Mouse (Mus musculus): ENCODE measurements around the gene 4930438A08Rik. TPM values are rescaled to one million over a fixed set of nuclear protein-coding genes. Genes with fewer than 3 reads are reported as not detected.
"Not testable (repeated sequence)": the region's sequence is repeated elsewhere in the genome, so short reads cannot be mapped to it uniquely, and the experiment has no call there.

The 4930438A08Rik gene
- polyA plus RNA-seq, 1 experiment from 2014 or later: 0.36 TPM

- Histone ChIP-seq H3K36me3 (no peaks in the 10 kb centered on the region), H3K27me3 (peaks cover 19% of the 10 kb centered on the region; the same call in 1 of the 2 replicates), H3K9ac (no peak overlapping the region), H3K4me2 (no peak overlapping the region), H3K4me3 (replicated peaks) (no peak overlapping the region), H3K4me1 (replicated peaks) (no peaks in the 10 kb centered on the region), H3K9me3 (replicated peaks) (no peaks in the 10 kb centered on the region), H3K27ac (no peak overlapping the region)
- 57% methylated on average over 5 of the region's 5 CpGs for WGBS (ENCODE audit: insufficient replicate concordance)
- ATAC-seq (ENCODE audit: low read depth) (no peak), DNase-seq (no peak)
These were observed 7.9 kb downstream of the 4930438A08Rik start for GRCm38 (mm10) chr11:58282518-58282917.

GRCm38 (mm10) chr11:58289992-58290682, 15.5 kb downstream of the 4930438A08Rik start:
- H3K9me3 ChIP-seq (replicated peaks): no peaks in the 10 kb centered on the region
- 32% methylated on average over 9 of the region's 9 CpGs for WGBS (ENCODE audit: insufficient replicate concordance)

GRCm38 (mm10) chr11:58290812-58291211, 16.2 kb downstream of the 4930438A08Rik start:
- no peak overlapping the region for H3K4me3 ChIP-seq (replicated peaks)

More at GRCm38 (mm10) chr11:58289992-58290682, 15.5 kb downstream of the 4930438A08Rik start:
- peaks cover 5% of the 10 kb centered on the region for H3K27me3 ChIP-seq
- H3K27ac ChIP-seq: no peak overlapping the region
- no peaks in the 10 kb centered on the region for H3K4me1 ChIP-seq (replicated peaks)
- H3K36me3 ChIP-seq: no peaks in the 10 kb centered on the region
- no peak overlapping the region for H3K9ac ChIP-seq
- DNase-seq (no peak), ATAC-seq (ENCODE audit: low read depth) (no peak)
- no peak overlapping the region for H3K4me3 ChIP-seq (replicated peaks)
- H3K4me2 ChIP-seq: no peak overlapping the region

DNA sequence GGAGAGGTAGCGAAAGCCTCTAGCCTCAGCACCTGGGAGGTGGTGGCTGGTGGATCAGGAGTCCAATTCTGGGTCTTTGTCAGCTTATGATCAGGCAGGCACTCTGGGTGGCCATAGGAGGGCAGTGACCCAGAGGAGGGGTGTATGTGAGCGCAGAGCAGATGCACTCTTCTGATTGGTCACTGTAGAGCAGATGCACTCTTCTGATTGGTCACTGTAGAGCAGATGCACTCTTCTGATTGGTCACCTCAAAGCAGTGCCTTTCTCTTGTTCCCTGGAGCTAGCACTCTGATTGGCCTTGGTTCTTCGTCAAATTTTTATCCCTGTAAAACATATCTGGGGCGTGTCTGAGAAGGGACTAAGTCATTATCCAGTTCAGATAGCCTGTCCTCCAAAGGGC, 18.2 kb downstream of the 4930438A08Rik start:
- 46% methylated on average over 4 of the region's 4 CpGs for WGBS (ENCODE audit: insufficient replicate concordance)
- Histone ChIP-seq H3K9me3 (replicated peaks) (no peaks in the 10 kb centered on the region), H3K4me2 (no peak overlapping the region), H3K36me3 (no peaks in the 10 kb centered on the region), H3K27ac (no peak overlapping the region), H3K27me3 (no peaks in the 10 kb centered on the region; the same call in 1 of the 2 replicates), H3K4me3 (replicated peaks) (no peak overlapping the region), H3K9ac (no peak overlapping the region), H3K4me1 (replicated peaks) (no peaks in the 10 kb centered on the region)
- DNase-seq: no peak
- peak; percentile 43; the same call in 1 of the 2 replicates for ATAC-seq (ENCODE audit: low read depth)

More at GRCm38 (mm10) chr11:58290812-58291211, 16.2 kb downstream of the 4930438A08Rik start:
- Histone ChIP-seq H3K4me2 (no peak overlapping the region), H3K4me1 (replicated peaks) (no peaks in the 10 kb centered on the region), H3K9ac (no peak overlapping the region), H3K27me3 (peaks cover 4% of the 10 kb centered on the region), H3K27ac (no peak overlapping the region), H3K9me3 (replicated peaks) (no peaks in the 10 kb centered on the region), H3K36me3 (no peaks in the 10 kb centered on the region)
- 60% methylated on average over 4 of the region's 4 CpGs for WGBS (ENCODE audit: insufficient replicate concordance)
- no peak for DNase-seq
- no peak for ATAC-seq (ENCODE audit: low read depth)

DNA sequence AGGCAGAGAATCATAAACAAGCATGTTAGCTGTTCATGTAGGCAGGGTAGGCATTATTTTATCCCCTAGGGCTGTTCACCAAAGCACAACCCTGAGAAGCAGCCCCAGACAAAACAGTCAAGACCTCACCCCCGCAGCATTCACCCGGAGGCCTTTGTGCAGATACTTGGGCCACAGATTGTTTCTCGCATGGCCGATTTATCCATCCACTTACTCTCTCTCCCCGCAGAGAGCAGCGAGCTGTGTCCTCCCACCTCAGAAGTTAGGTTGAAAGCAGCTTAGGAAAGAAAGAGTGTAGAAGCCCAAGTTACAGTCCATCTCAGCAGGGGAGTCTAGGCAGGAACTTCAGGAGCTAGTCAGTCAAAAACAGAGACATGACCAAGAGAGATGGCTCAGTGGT, 22.8 kb downstream of the 4930438A08Rik start:
- H3K9me3 ChIP-seq (replicated peaks): no peaks in the 10 kb centered on the region
- H3K4me3 ChIP-seq (replicated peaks): no peak overlapping the region
- no peak overlapping the region for H3K27ac ChIP-seq
- DNase-seq (no peak), ATAC-seq (ENCODE audit: low read depth) (no peak)
- no peaks in the 10 kb centered on the region for H3K36me3 ChIP-seq
- H3K4me2 ChIP-seq: no peak overlapping the region
- no peaks in the 10 kb centered on the region for H3K27me3 ChIP-seq
- WGBS (ENCODE audit: insufficient replicate concordance): 72% methylated on average over 6 of the region's 6 CpGs
- H3K9ac ChIP-seq: no peak overlapping the region
- peaks cover 13% of the 10 kb centered on the region for H3K4me1 ChIP-seq (replicated peaks)

GRCm38 (mm10) chr11:58301057-58301456, 26.5 kb downstream of the 4930438A08Rik start:
- peak overlapping the region; percentile 69 for H3K4me3 ChIP-seq (replicated peaks)
- no peak overlapping the region; the same call in 1 of the 2 replicates for H3K27ac ChIP-seq
- H3K36me3 ChIP-seq: no peaks in the 10 kb centered on the region
- peak overlapping the region; percentile 72 for H3K4me2 ChIP-seq
- WGBS (ENCODE audit: insufficient replicate concordance): 23% methylated on average over 13 of the region's 13 CpGs
- peak overlapping the region; percentile 78 for H3K9ac ChIP-seq
- DNase-seq (peak; percentile 64), ATAC-seq (ENCODE audit: low read depth) (no peak)
- H3K9me3 ChIP-seq (replicated peaks): no peaks in the 10 kb centered on the region
- H3K4me1 ChIP-seq (replicated peaks): peaks cover 23% of the 10 kb centered on the region
- no peaks in the 10 kb centered on the region for H3K27me3 ChIP-seq

GRCm38 (mm10) chr11:58301837-58302754, 27.5 kb downstream of the 4930438A08Rik start:
- ATAC-seq (ENCODE audit: low read depth) (peak; percentile 85), DNase-seq (peak; percentile 96)
- no peaks in the 10 kb centered on the region for H3K9me3 ChIP-seq (replicated peaks)
- H3K27ac ChIP-seq: peak overlapping the region; percentile 88
- under 1% methylated on average over 36 of the region's 36 CpGs for WGBS (ENCODE audit: insufficient replicate concordance)
- peak overlapping the region; percentile 78 for H3K9ac ChIP-seq
- no peaks in the 10 kb centered on the region for H3K27me3 ChIP-seq
- H3K4me3 ChIP-seq (replicated peaks): peak overlapping the region; percentile 69
- peak overlapping the region; percentile 72 for H3K4me2 ChIP-seq
- H3K36me3 ChIP-seq: no peaks in the 10 kb centered on the region
- peaks cover 31% of the 10 kb centered on the region for H3K4me1 ChIP-seq (replicated peaks)

GRCm38 (mm10) chr11:58302774-58303445, 28.3 kb downstream of the 4930438A08Rik start:
- Histone ChIP-seq H3K4me2 (peak overlapping the region; percentile 72), H3K27ac (peak overlapping the region; percentile 88), H3K27me3 (no peaks in the 10 kb centered on the region), H3K4me3 (replicated peaks) (peak overlapping the region; percentile 69), H3K9ac (peak overlapping the region; percentile 78), H3K9me3 (replicated peaks) (no peaks in the 10 kb centered on the region), H3K4me1 (replicated peaks) (peaks cover 39% of the 10 kb centered on the region), H3K36me3 (no peaks in the 10 kb centered on the region)
- peak; percentile 55; the same call in 1 of the 2 replicates for ATAC-seq (ENCODE audit: low read depth)
- DNase-seq: no peak
- 2% methylated on average over 26 of the region's 26 CpGs for WGBS (ENCODE audit: insufficient replicate concordance)

DNA sequence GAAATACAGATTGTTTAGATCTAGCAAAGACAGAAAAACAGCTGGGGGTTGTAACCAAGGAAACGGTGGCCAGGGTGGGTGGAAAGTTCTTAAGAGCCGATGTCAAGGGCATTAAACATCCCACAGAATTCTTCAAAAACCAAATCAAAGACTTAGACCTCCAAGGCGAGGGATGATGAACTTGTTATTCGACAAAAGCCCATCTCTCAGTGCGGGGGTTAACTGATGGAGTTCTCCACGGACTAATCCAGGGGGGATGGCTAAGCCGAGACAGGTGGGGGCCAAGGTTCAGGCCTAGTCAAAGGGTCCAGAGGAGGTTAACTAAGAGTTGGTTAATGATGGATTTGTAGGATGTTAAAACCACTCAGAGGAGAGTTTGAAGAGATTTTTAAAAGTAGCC, 29.0 kb downstream of the 4930438A08Rik start:
- Histone ChIP-seq H3K9me3 (replicated peaks) (no peaks in the 10 kb centered on the region), H3K9ac (peak overlapping the region; percentile 51), H3K27ac (peak overlapping the region; percentile 39; the same call in 1 of the 2 replicates), H3K4me2 (peak overlapping the region; percentile 67), H3K27me3 (no peaks in the 10 kb centered on the region), H3K4me3 (replicated peaks) (peak overlapping the region; percentile 39), H3K36me3 (0 out of 2 replicates have a peak, but pooled peaks cover under 1% of the 10 kb centered on the region), H3K4me1 (replicated peaks) (peaks cover 43% of the 10 kb centered on the region)
- ATAC-seq (ENCODE audit: low read depth) (no peak), DNase-seq (no peak)
- WGBS (ENCODE audit: insufficient replicate concordance): 50% methylated on average over 7 of the region's 7 CpGs

DNA sequence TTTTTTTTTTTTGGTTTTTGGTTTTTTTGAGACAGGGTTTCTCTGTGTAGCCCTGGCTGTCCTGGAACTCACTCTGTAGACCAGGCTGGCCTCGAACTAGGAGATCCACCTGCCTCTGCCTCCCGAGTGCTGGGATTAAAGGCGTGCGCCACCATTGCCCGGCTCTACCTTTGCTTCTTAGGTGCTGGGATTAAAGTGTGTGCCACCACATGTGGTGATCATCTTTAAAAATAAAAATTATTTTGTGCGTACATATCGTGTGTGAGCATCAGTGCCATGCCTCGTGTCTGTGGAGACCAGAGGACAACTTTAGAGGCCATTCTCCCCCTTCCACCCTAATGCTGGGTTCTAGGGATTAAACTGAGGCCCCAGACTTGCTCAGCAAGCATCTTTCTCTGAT, 30.7 kb downstream of the 4930438A08Rik start:
- H3K4me1 ChIP-seq (replicated peaks): peaks cover 43% of the 10 kb centered on the region
- not testable (repeated sequence) for H3K9ac ChIP-seq; ATAC-seq (ENCODE audit: low read depth); DNase-seq; H3K9me3 ChIP-seq (replicated peaks); H3K4me3 ChIP-seq (replicated peaks); H3K27ac ChIP-seq; H3K27me3 ChIP-seq; H3K4me2 ChIP-seq
- H3K36me3 ChIP-seq: peaks cover 15% of the 10 kb centered on the region
- 84% methylated on average over 8 of the region's 8 CpGs for WGBS (ENCODE audit: insufficient replicate concordance)
